Mouse (Mus musculus) intestine, postnatal 0 days (tissue): ENCODE measurements around the gene Abce1. TPM values are rescaled to one million over a fixed set of nuclear protein-coding genes. Genes with fewer than 3 reads are reported as not detected.
A peak's percentile ranks its signal among the peaks of the same experiment; 100 is the strongest.
"Not testable (repeated sequence)": the region's sequence is repeated elsewhere in the genome, so short reads cannot be mapped to it uniquely, and the experiment has no call there.

Experiments
- ATAC-seq: fragments of 200-750 bp; cut with Nextera tagmentation; 2 replicates; pipeline ENCODE4 v1.8.0; 2017; ENCODE audit warnings: mild to moderate bottlenecking, moderate TSS enrichment, moderate library complexity
- H3K27ac ChIP-seq: fragments of 300-500 bp; sonication (generic); 2 replicates; pipeline ENCODE4 v1.5.1; 2014; ENCODE audit warnings: mild to moderate bottlenecking, low read depth, low read length, moderate library complexity
- H3K27me3 ChIP-seq: fragments of 300-500 bp; sonication (generic); replicated peaks from 2 replicates; pipeline ENCODE4 v1.6.1; 2014; ENCODE audit warnings: low read length, mixed read lengths; ENCODE audit not compliant: control insufficient read depth, insufficient read depth
- H3K36me3 ChIP-seq: fragments of 300-500 bp; sonication (generic); 2 replicates; pipeline ENCODE4 v1.6.1; 2014; ENCODE audit warnings: mild to moderate bottlenecking, moderate library complexity; ENCODE audit not compliant: control insufficient read depth, insufficient read depth
- H3K4me1 ChIP-seq: fragments of 300-500 bp; sonication (generic); replicated peaks from 2 replicates; pipeline ENCODE4 v1.6.1; 2014; ENCODE audit warnings: antibody characterized with exemption, low read length, mixed read lengths; ENCODE audit not compliant: control insufficient read depth, insufficient read depth
- H3K4me2 ChIP-seq: fragments of 300-500 bp; sonication (generic); replicated peaks from 2 replicates; pipeline ENCODE4 v1.6.1; 2014; ENCODE audit warnings: low read depth, mild to moderate bottlenecking, moderate library complexity
- H3K4me3 ChIP-seq: fragments of 300-500 bp; sonication (generic); 2 replicates; pipeline ENCODE4 v1.5.1; 2014; ENCODE audit warnings: low read depth, low read length
- H3K9ac ChIP-seq: fragments of 300-500 bp; sonication (generic); 2 replicates; pipeline ENCODE4 v1.6.1; 2014; ENCODE audit warnings: mild to moderate bottlenecking, low read depth, low read length
- H3K9me3 ChIP-seq: fragments of 300-500 bp; sonication (generic); 2 replicates; pipeline ENCODE4 v1.6.1; 2016; ENCODE audit warnings: mixed run types; ENCODE audit not compliant: control insufficient read depth
- CTCF ChIP-seq: sonication (generic); IDR thresholded peaks from 2 replicates; pipeline ENCODE4 v1.5.1; 2016; ENCODE audit warnings: low read depth, mild to moderate bottlenecking, control low read depth, antibody characterized with exemption, moderate library complexity
- WGBS: fragments of 180-500 bp; shearing (Covaris S2); extraction: QIAGEN DNeasy Blood & Tissue Kit; methylation state at CpG from one replicate; pipeline ENCODE4 v1.1.7; 2014; 5-methylcytosine and 5-hydroxymethylcytosine counted together
- polyA plus RNA-seq: library from polyadenylated mRNA; unstranded; fragments of >200 nt; fragmentation: Nextera tagmentation; extraction: Ambion mirVana; gene quantifications from 2 replicates; pipeline ENCODE4 v1.2.1, GENCODE M21; 2015

The Abce1 gene
- polyA plus RNA-seq, 1 experiment from 2014 or later = 23.9 TPM

- Histone ChIP-seq H3K4me1 (no peaks in the 10 kb centered on the region), H3K4me2 (peak overlapping the region; percentile 76), H3K36me3 (peaks cover 13% of the 10 kb centered on the region), H3K27ac (no peak overlapping the region), H3K4me3 (peak overlapping the region; percentile 48), H3K27me3 (no peaks in the 10 kb centered on the region), H3K9ac (0 out of 2 replicates have a peak overlapping the region, but pooled peaks have one; percentile 40), H3K9me3 (no peaks in the 10 kb centered on the region)
- TF ChIP-seq CTCF = no peak
- 36% methylated on average over 2 of the region's 2 CpGs for WGBS
- ATAC-seq = no peak
Measured at GRCm38 (mm10) chr8:79680965-79681364, 30.6 kb downstream of the Abce1 start.

- 3% methylated on average over 34 of the region's 34 CpGs for WGBS
- H3K27me3 ChIP-seq = no peaks in the 10 kb centered on the region
- peak overlapping the region; percentile 40; the same call in 1 of the 2 replicates for H3K9ac ChIP-seq
- H3K36me3 ChIP-seq = peaks cover 13% of the 10 kb centered on the region
- no peak for TF ChIP-seq CTCF
- no peak overlapping the region for H3K27ac ChIP-seq
- no peaks in the 10 kb centered on the region for H3K9me3 ChIP-seq
- H3K4me2 ChIP-seq = peak overlapping the region; percentile 76
- peak; percentile 47; the same call in 1 of the 2 replicates for ATAC-seq
- H3K4me3 ChIP-seq = peak overlapping the region; percentile 48
- H3K4me1 ChIP-seq = no peaks in the 10 kb centered on the region
Measured at GRCm38 (mm10) chr8:79680555-79680954, 31.0 kb downstream of the Abce1 start.

- not testable (repeated sequence) for ATAC-seq, H3K9me3 ChIP-seq, H3K9ac ChIP-seq, H3K4me1 ChIP-seq, H3K27ac ChIP-seq, H3K27me3 ChIP-seq
- peak overlapping the region; percentile 48 for H3K4me3 ChIP-seq
- H3K36me3 ChIP-seq = peaks cover 13% of the 10 kb centered on the region
- WGBS = 37% methylated on average over 10 of the region's 10 CpGs
- peak overlapping the region; percentile 76 for H3K4me2 ChIP-seq
Measured at GRCm38 (mm10) chr8:79680083-79680482, 31.5 kb downstream of the Abce1 start.

- Histone ChIP-seq H3K9me3 (no peaks in the 10 kb centered on the region), H3K4me3 (no peak overlapping the region), H3K27ac (no peak overlapping the region), H3K4me2 (no peak overlapping the region), H3K36me3 (peaks cover 8% of the 10 kb centered on the region), H3K9ac (no peak overlapping the region), H3K4me1 (no peaks in the 10 kb centered on the region), H3K27me3 (no peaks in the 10 kb centered on the region)
- TF ChIP-seq CTCF = no peak
- 72% methylated on average over 5 of the region's 5 CpGs for WGBS
- no peak for ATAC-seq
Measured at GRCm38 (mm10) chr8:79679005-79679404, 32.5 kb downstream of the Abce1 start.

- 77% methylated on average over 4 of the region's 4 CpGs for WGBS
- Histone ChIP-seq H3K27ac (no peak overlapping the region), H3K27me3 (no peaks in the 10 kb centered on the region), H3K4me1 (no peaks in the 10 kb centered on the region), H3K4me3 (no peak overlapping the region), H3K4me2 (no peak overlapping the region), H3K9me3 (no peaks in the 10 kb centered on the region), H3K9ac (no peak overlapping the region), H3K36me3 (peaks cover 24% of the 10 kb centered on the region)
- ATAC-seq = no peak
- no peak for TF ChIP-seq CTCF
Measured at GRCm38 (mm10) chr8:79676461-79676860, 35.1 kb downstream of the Abce1 start.

GRCm38 (mm10) chr8:79658715-79659114 lies 52.8 kb downstream of the Abce1 start:
- not testable (repeated sequence) for ATAC-seq, H3K4me1 ChIP-seq, H3K4me2 ChIP-seq, H3K4me3 ChIP-seq, H3K27ac ChIP-seq, H3K9me3 ChIP-seq, H3K9ac ChIP-seq, H3K27me3 ChIP-seq
- 90% methylated on average over 4 of the region's 4 CpGs for WGBS
- peaks cover 45% of the 10 kb centered on the region for H3K36me3 ChIP-seq

GRCm38 (mm10) chr8:79653736-79654135 lies 57.8 kb downstream of the Abce1 start:
- WGBS = 82% methylated on average over 4 of the region's 4 CpGs
- no peak overlapping the region for H3K27ac ChIP-seq

More at GRCm38 (mm10) chr8:79653736-79654135, 57.8 kb downstream of the Abce1 start:
- Histone ChIP-seq H3K9ac (no peak overlapping the region), H3K4me2 (no peak overlapping the region), H3K4me1 (no peaks in the 10 kb centered on the region), H3K4me3 (no peak overlapping the region), H3K9me3 (no peaks in the 10 kb centered on the region), H3K27me3 (no peaks in the 10 kb centered on the region), H3K36me3 (peaks cover 23% of the 10 kb centered on the region)
- ATAC-seq = no peak
- TF ChIP-seq CTCF = no peak
